Mouse (Mus musculus) spleen, postnatal 0 days (tissue): ENCODE measurements around the gene Ccser1. TPM values are rescaled to one million over a fixed set of nuclear protein-coding genes. Genes with fewer than 3 reads are reported as not detected.

Source experiments
- polyA plus RNA-seq: library from polyadenylated mRNA; unstranded; fragments of >200 nt; fragmentation: Nextera tagmentation; extraction: Ambion mirVana; gene quantifications from 2 replicates; pipeline ENCODE4 v1.2.1, GENCODE M21; 2015

The Ccser1 gene
- 0.76 and 1.7 TPM in 2 replicates for polyA plus RNA-seq

GRCm38 (mm10) chr6:61179949-61180755 lies at the start of gene Ccser1:
Ccser1 (plus strand) TSS chr6:61180324.

